Mouse (Mus musculus): ENCODE data around the gene 1700029J07Rik. TPM values are rescaled to one million over a fixed set of nuclear protein-coding genes. Genes with fewer than 3 reads are reported as not detected.

Gene 1700029J07Rik
- total and polyA plus RNA-seq, 2 experiments from 2014 or later, result 2.8 to 4.2 TPM

DNA sequence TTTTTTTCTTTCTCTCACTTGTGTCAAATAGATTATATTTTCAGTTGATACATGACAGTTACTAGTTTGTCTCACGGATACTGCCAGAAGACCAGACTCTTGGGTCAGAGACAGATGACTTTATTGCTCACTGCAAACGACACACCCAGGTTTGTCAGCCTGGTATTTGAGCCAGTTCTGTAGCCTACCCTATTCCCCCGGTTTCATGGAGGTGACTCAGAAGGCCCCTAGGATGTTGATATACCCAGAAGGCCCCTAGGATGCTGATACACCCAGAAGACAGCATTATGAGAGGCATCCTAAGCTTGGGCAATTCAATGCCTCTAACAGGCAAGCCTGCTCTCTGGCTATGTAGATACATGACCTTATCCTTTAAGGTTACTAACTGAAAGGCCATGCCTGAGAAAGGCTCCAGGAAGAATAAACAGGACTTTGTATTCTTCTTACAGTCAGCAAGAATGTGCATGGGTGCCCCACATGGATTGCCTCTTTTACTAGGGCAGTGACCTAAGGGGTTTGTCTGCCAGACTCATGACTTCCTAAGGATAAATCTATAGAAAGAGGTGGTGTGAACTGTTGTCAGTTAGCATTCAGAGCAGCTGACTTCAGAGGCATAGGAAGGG is 32.1 kb upstream of the 1700029J07Rik start:
- WGBS, result 82% methylated on average over 3 of the region's 3 CpGs
- 0 out of 2 replicates have a peak, but pooled peaks cover 5% of the 10 kb centered on the region for H3K4me1 ChIP-seq (ENCODE audit: insufficient read depth)
- no peaks in the 10 kb centered on the region for H3K27me3 ChIP-seq (ENCODE audit: insufficient read depth, low read length)
- H3K27ac ChIP-seq (ENCODE audit: low read depth, low read length), result no peak overlapping the region
- H3K4me3 ChIP-seq (ENCODE audit: low read depth, low read length), result no peak overlapping the region
- DNase-seq (no peak), ATAC-seq (no peak)
- H3K4me2 ChIP-seq (ENCODE audit: low read depth), result no peak overlapping the region
- no peak for TF ChIP-seq CTCF (IDR thresholded peaks at IDR 0.05; ENCODE audit: low read depth)
- no peak overlapping the region for H3K9ac ChIP-seq
- H3K36me3 ChIP-seq (ENCODE audit: insufficient read depth), result no peaks in the 10 kb centered on the region
- no peaks in the 10 kb centered on the region for H3K9me3 ChIP-seq (ENCODE audit: low read length)

GRCm38 (mm10) chr8:46005596-46005995 is 30.5 kb upstream of the 1700029J07Rik start, which contains the start of gene Ankrd37:
TSS of gene Ankrd37 (minus strand) at chr8:46005707.
- DNase-seq (no peak), ATAC-seq (no peak)
- Histone ChIP-seq H3K9ac (no peak within 1 kb of the TSS), H3K27me3 (ENCODE audit: insufficient read depth, low read length) (no peaks in the 10 kb centered on the region), H3K9me3 (ENCODE audit: low read length) (no peaks in the 10 kb centered on the region), H3K4me3 (ENCODE audit: low read depth, low read length) (no peak within 1 kb of the TSS), H3K27ac (ENCODE audit: low read depth, low read length) (no peak within 1 kb of the TSS), H3K36me3 (ENCODE audit: insufficient read depth) (no peaks in the 10 kb centered on the region), H3K4me1 (ENCODE audit: insufficient read depth) (0 out of 2 replicates have a peak, but pooled peaks cover 2% of the 10 kb centered on the region), H3K4me2 (ENCODE audit: low read depth) (no peak within 1 kb of the TSS)
- 74% methylated on average over 4 of the region's 4 CpGs for WGBS
- TF ChIP-seq CTCF (IDR thresholded peaks at IDR 0.05; ENCODE audit: low read depth), result no peak

- H3K27ac ChIP-seq (ENCODE audit: low read depth, low read length), result peak overlapping the region; percentile 97
- no peak for TF ChIP-seq CTCF (IDR thresholded peaks at IDR 0.05; ENCODE audit: low read depth)
- H3K4me1 ChIP-seq (ENCODE audit: insufficient read depth), result no peaks in the 10 kb centered on the region
- DNase-seq (peak; percentile 97), ATAC-seq (peak; percentile 99)
- peaks cover 16% of the 10 kb centered on the region for H3K36me3 ChIP-seq (ENCODE audit: insufficient read depth)
- H3K4me2 ChIP-seq (ENCODE audit: low read depth), result peak overlapping the region; percentile 69
- no peaks in the 10 kb centered on the region for H3K27me3 ChIP-seq (ENCODE audit: insufficient read depth, low read length)
- peak overlapping the region; percentile 54 for H3K4me3 ChIP-seq (ENCODE audit: low read depth, low read length)
- no peaks in the 10 kb centered on the region for H3K9me3 ChIP-seq (ENCODE audit: low read length)
- WGBS, result 2% methylated on average over 53 of the region's 55 CpGs
- H3K9ac ChIP-seq, result peak overlapping the region; percentile 91
Measured at GRCm38 (mm10) chr8:45999784-46000705, 25.0 kb upstream of the 1700029J07Rik start.

DNA sequence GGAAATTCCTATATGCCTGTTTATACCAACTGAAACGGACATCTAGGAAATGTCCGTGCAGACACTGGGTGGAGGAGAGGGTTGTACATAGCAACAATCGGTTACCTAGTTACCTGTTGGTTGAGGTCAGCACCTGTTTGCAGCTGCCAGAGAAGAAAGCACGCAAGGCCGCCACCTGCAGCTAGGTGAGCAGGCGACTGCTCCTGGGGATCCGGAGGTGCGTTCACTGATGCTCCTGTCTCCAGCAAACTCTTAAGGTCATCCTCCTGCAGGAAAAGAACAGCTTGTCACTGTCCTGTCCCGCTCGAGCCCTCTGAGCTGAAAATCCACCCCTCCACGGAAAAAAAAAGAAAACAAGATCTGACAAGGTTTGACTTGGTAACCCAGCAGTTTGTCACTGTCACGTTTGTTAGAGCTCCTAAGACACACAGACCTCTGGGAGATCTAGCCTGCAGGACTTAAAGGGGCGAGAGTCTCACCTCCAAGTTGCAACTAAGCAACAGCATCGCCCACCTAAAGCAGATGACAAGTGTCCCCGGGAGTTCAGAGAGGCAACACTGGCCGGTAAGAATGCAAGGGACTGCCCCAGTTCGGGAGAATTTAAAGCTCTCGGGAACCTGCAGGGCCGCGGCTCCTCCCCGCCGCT is 24.2 kb upstream of the 1700029J07Rik start, which contains the start of gene Lrp2bp:
Gene Lrp2bp (plus strand): TSS at position 166 of the 646 bp plus-strand sequence.
- DNase-seq (peak; percentile 27), ATAC-seq (no peak; the same call in 1 of the 2 replicates)
- peak within 1 kb of the TSS; percentile 97 for H3K27ac ChIP-seq (ENCODE audit: low read depth, low read length)
- H3K36me3 ChIP-seq (ENCODE audit: insufficient read depth), result peaks cover 16% of the 10 kb centered on the region
- no peaks in the 10 kb centered on the region for H3K9me3 ChIP-seq (ENCODE audit: low read length)
- H3K9ac ChIP-seq, result peak within 1 kb of the TSS; percentile 91
- peak within 1 kb of the TSS; percentile 54 for H3K4me3 ChIP-seq (ENCODE audit: low read depth, low read length)
- 3% methylated on average over 22 of the region's 22 CpGs for WGBS
- H3K4me1 ChIP-seq (ENCODE audit: insufficient read depth), result no peaks in the 10 kb centered on the region
- TF ChIP-seq CTCF (IDR thresholded peaks at IDR 0.05; ENCODE audit: low read depth), result 0 out of 2 replicates have a peak, but pooled peaks have one; percentile 14
- H3K4me2 ChIP-seq (ENCODE audit: low read depth), result peak within 1 kb of the TSS; percentile 69
- no peaks in the 10 kb centered on the region for H3K27me3 ChIP-seq (ENCODE audit: insufficient read depth, low read length)

DNA sequence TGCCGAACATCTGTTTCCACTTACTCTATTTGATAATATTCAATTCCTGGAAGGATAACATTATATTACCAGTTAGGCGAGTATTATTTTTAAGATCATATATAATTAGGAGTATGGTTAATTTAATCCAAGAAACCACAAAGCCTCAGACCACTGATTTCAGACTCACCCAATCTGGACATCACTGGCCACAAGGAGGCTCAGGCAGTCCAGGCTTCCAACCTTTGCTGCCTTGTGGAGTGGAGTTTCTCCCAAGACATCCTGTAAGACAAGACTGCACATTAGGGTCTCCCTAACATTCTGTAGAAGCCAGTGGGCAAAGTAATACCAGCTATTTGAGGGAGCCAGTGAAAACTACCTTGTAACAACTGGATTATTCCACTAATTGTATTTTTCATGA is 23.2 kb upstream of the 1700029J07Rik start:
- Histone ChIP-seq H3K4me3 (ENCODE audit: low read depth, low read length) (no peak overlapping the region), H3K36me3 (ENCODE audit: insufficient read depth) (peaks cover 20% of the 10 kb centered on the region)
- ATAC-seq, result no peak

GRCm38 (mm10) chr8:45995576-45995975 is 20.5 kb upstream of the 1700029J07Rik start:
- no peak for DNase-seq
- Histone ChIP-seq H3K36me3 (ENCODE audit: insufficient read depth) (peaks cover 20% of the 10 kb centered on the region), H3K9ac (no peak overlapping the region), H3K9me3 (ENCODE audit: low read length) (no peaks in the 10 kb centered on the region), H3K27me3 (ENCODE audit: insufficient read depth, low read length) (no peaks in the 10 kb centered on the region), H3K4me1 (ENCODE audit: insufficient read depth) (no peaks in the 10 kb centered on the region), H3K27ac (ENCODE audit: low read depth, low read length) (no peak overlapping the region), H3K4me2 (ENCODE audit: low read depth) (no peak overlapping the region), H3K4me3 (ENCODE audit: low read depth, low read length) (no peak overlapping the region)
- no peak for ATAC-seq
- no peak for TF ChIP-seq CTCF (IDR thresholded peaks at IDR 0.05; ENCODE audit: low read depth)
- WGBS, result 92% methylated on average over 3 of the region's 3 CpGs

More for the DNA sequence above, 23.2 kb upstream of the 1700029J07Rik start:
- Histone ChIP-seq H3K9me3 (ENCODE audit: low read length) (no peaks in the 10 kb centered on the region), H3K27ac (ENCODE audit: low read depth, low read length) (no peak overlapping the region), H3K4me2 (ENCODE audit: low read depth) (no peak overlapping the region; the same call in 1 of the 2 replicates), H3K4me1 (ENCODE audit: insufficient read depth) (no peaks in the 10 kb centered on the region), H3K9ac (no peak overlapping the region), H3K27me3 (ENCODE audit: insufficient read depth, low read length) (no peaks in the 10 kb centered on the region)
- no peak for DNase-seq
- TF ChIP-seq CTCF (IDR thresholded peaks at IDR 0.05; ENCODE audit: low read depth), result peak; percentile 29; the same call in 1 of the 2 replicates
- 91% methylated on average over 2 of the region's 2 CpGs for WGBS
